19 mouse cellular contexts compared by ENCODE assay signal in genomic region chr9:113517756-113518155, GRCm38 (mm10).
"Had no signal": no experiment of that assay in that cellular context is flagged by ENCODE, and none has a peak within 500 bp of the region (broad histone marks: within the 10 kb centered on the region; RNA-seq: fewer than 3 reads in every experiment).

No protein-coding gene starts in this region.

- DNase-seq: lung, adult 18-20 months; lung, embryonic 14.5 days; lung, postnatal 14 days; lung, postnatal 4 days; retina, postnatal 1 day; right cerebral cortex, adult 18-20 months; right cerebral cortex, postnatal 25 days; right cerebral cortex, postnatal 4 days; spleen, adult 18-20 months; thymus, adult 18-20 months; thymus, postnatal 14 days; thymus, postnatal 36 days had no signal

- H3K4me2 ChIP-seq: liver, embryonic 12.5 days; lung, embryonic 14.5 days; midbrain, embryonic 13.5 days; neural tube, embryonic 12.5 days had no signal

- H3K4me1 ChIP-seq: liver, embryonic 12.5 days had no signal

- H3K9me3 ChIP-seq: liver, embryonic 12.5 days; midbrain, embryonic 10.5 days; midbrain, embryonic 13.5 days; neural tube, embryonic 12.5 days had no signal

- ATAC-seq: liver, embryonic 12.5 days; midbrain, embryonic 13.5 days; midbrain, embryonic 16.5 days had no signal

- H3K27me3 ChIP-seq: liver, embryonic 12.5 days; midbrain, embryonic 13.5 days; neural tube, embryonic 12.5 days had no signal

- H3K36me3 ChIP-seq: liver, embryonic 12.5 days; midbrain, embryonic 10.5 days; midbrain, embryonic 13.5 days; neural tube, embryonic 12.5 days had no signal

- H3K9ac ChIP-seq: liver, embryonic 12.5 days; liver, embryonic 14.5 days; lung, embryonic 14.5 days; midbrain, embryonic 13.5 days; neural tube, embryonic 12.5 days had no signal

- H3K4me3 ChIP-seq: liver, embryonic 12.5 days; midbrain, embryonic 10.5 days; midbrain, embryonic 13.5 days; myocyte; neural tube, embryonic 12.5 days had no signal

- H3K27ac ChIP-seq: liver, embryonic 12.5 days; liver, embryonic 14.5 days; midbrain, embryonic 10.5 days; midbrain, embryonic 13.5 days; neural tube, embryonic 12.5 days had no signal
